Mouse (Mus musculus) liver, embryonic 16.5 days (tissue): Measurements from ENCODE around the gene Epha4. TPM values are rescaled to one million over a fixed set of nuclear protein-coding genes. Genes with fewer than 3 reads are reported as not detected.

Source experiments
- ATAC-seq: fragments of 200-750 bp; cut with Nextera tagmentation; 2 replicates; pipeline ENCODE4 v1.8.0; 2017; ENCODE audit warnings: low read depth, mild to moderate bottlenecking, moderate number of reproducible peaks, moderate library complexity
- H3K27ac ChIP-seq: fragments of 300-500 bp; sonication (generic); 2 replicates; pipeline ENCODE4 v1.5.1; 2014; ENCODE audit warnings: mild to moderate bottlenecking, low read length
- H3K27me3 ChIP-seq: fragments of 300-500 bp; sonication (generic); 2 replicates; pipeline ENCODE4 v1.6.1; 2014; ENCODE audit warnings: low read depth, low read length, mixed read lengths; ENCODE audit not compliant: control insufficient read depth, insufficient read depth
- H3K36me3 ChIP-seq: fragments of 300-500 bp; sonication (generic); 2 replicates; pipeline ENCODE4 v1.6.1; 2014; ENCODE audit warnings: mild to moderate bottlenecking; ENCODE audit not compliant: control insufficient read depth, insufficient read depth
- H3K4me1 ChIP-seq: fragments of 300-500 bp; sonication (generic); 2 replicates; pipeline ENCODE4 v1.6.1; 2014; ENCODE audit warnings: low read depth, low read length, mixed read lengths; ENCODE audit not compliant: control insufficient read depth
- H3K4me2 ChIP-seq: fragments of 300-500 bp; sonication (generic); 2 replicates; pipeline ENCODE4 v1.6.1; 2014; ENCODE audit warnings: low read depth, low read length, mixed read lengths
- H3K4me3 ChIP-seq: fragments of 300-500 bp; sonication (generic); 2 replicates; pipeline ENCODE4 v1.5.1; 2014; ENCODE audit warnings: low read depth, mild to moderate bottlenecking, low read length
- H3K9ac ChIP-seq: fragments of 300-500 bp; sonication (generic); 2 replicates; pipeline ENCODE4 v1.6.1; 2014; ENCODE audit warnings: low read depth, low read length
- H3K9me3 ChIP-seq: fragments of 300-500 bp; sonication (generic); replicated peaks from 2 replicates; pipeline ENCODE4 v1.6.1; 2016; ENCODE audit warnings: low read length; ENCODE audit not compliant: control insufficient read depth
- WGBS: fragments of 180-500 bp; shearing (Covaris S2); extraction: QIAGEN DNeasy Blood & Tissue Kit; methylation state at CpG from one replicate; pipeline ENCODE4 v1.1.7; 2014; ENCODE audit not compliant: insufficient replicate concordance; 5-methylcytosine and 5-hydroxymethylcytosine counted together
- polyA plus RNA-seq: library from polyadenylated mRNA; unstranded; fragments of >200 nt; fragmentation: Nextera tagmentation; extraction: Ambion mirVana; gene quantifications from 2 replicates; pipeline ENCODE4 v1.2.1, GENCODE M21; 2015

The Epha4 gene
- polyA plus RNA-seq, 1 experiment from 2014 or later, result 0.30 TPM

GRCm38 (mm10) chr1:77447061-77447614 is 67.8 kb downstream of the Epha4 start:
- no peaks in the 10 kb centered on the region for H3K27me3 ChIP-seq
- H3K9me3 ChIP-seq, result no peaks in the 10 kb centered on the region
- H3K4me2 ChIP-seq, result no peak overlapping the region
- no peak overlapping the region for H3K9ac ChIP-seq
- H3K27ac ChIP-seq, result no peak overlapping the region
- no peaks in the 10 kb centered on the region for H3K36me3 ChIP-seq
- no peak for ATAC-seq
- no peak overlapping the region for H3K4me3 ChIP-seq
- H3K4me1 ChIP-seq, result no peaks in the 10 kb centered on the region
- WGBS, result 65% methylated on average over 1 of the region's 1 CpGs

GRCm38 (mm10) chr1:77446438-77446837 is 68.5 kb downstream of the Epha4 start:
- no peak overlapping the region for H3K4me2 ChIP-seq
- H3K9ac ChIP-seq, result no peak overlapping the region
- WGBS, result 69% methylated on average over 12 of the region's 12 CpGs
- no peaks in the 10 kb centered on the region for H3K36me3 ChIP-seq
- no peaks in the 10 kb centered on the region for H3K9me3 ChIP-seq
- ATAC-seq, result no peak
- no peak overlapping the region for H3K4me3 ChIP-seq
- no peak overlapping the region for H3K27ac ChIP-seq
- H3K27me3 ChIP-seq, result no peaks in the 10 kb centered on the region
- H3K4me1 ChIP-seq, result no peaks in the 10 kb centered on the region

GRCm38 (mm10) chr1:77444648-77445047 is 70.2 kb downstream of the Epha4 start:
- no peak overlapping the region for H3K4me3 ChIP-seq
- no peak for ATAC-seq
- no peak overlapping the region for H3K9ac ChIP-seq
- no peaks in the 10 kb centered on the region for H3K4me1 ChIP-seq
- H3K9me3 ChIP-seq, result no peaks in the 10 kb centered on the region
- H3K4me2 ChIP-seq, result no peak overlapping the region
- WGBS, result 72% methylated on average over 9 of the region's 9 CpGs
- no peak overlapping the region for H3K27ac ChIP-seq
- no peaks in the 10 kb centered on the region for H3K27me3 ChIP-seq
- no peaks in the 10 kb centered on the region for H3K36me3 ChIP-seq

- H3K9me3 ChIP-seq, result no peaks in the 10 kb centered on the region
- no peaks in the 10 kb centered on the region for H3K36me3 ChIP-seq
- ATAC-seq, result no peak
These were observed 72.9 kb downstream of the Epha4 start for GRCm38 (mm10) chr1:77441987-77442386.

GRCm38 (mm10) chr1:77441401-77441800 is 73.5 kb downstream of the Epha4 start:
- no peak for ATAC-seq
- Histone ChIP-seq H3K4me1 (no peaks in the 10 kb centered on the region), H3K9ac (no peak overlapping the region), H3K36me3 (no peaks in the 10 kb centered on the region), H3K27ac (no peak overlapping the region), H3K9me3 (no peaks in the 10 kb centered on the region), H3K4me3 (no peak overlapping the region), H3K4me2 (no peak overlapping the region), H3K27me3 (no peaks in the 10 kb centered on the region)
- WGBS, result 35% methylated on average over 4 of the region's 4 CpGs

More at GRCm38 (mm10) chr1:77441987-77442386, 72.9 kb downstream of the Epha4 start:
- 8% methylated on average over 4 of the region's 4 CpGs for WGBS
- no peak overlapping the region for H3K27ac ChIP-seq
- no peaks in the 10 kb centered on the region for H3K27me3 ChIP-seq
- H3K4me2 ChIP-seq, result no peak overlapping the region
- H3K4me3 ChIP-seq, result no peak overlapping the region
- no peaks in the 10 kb centered on the region for H3K4me1 ChIP-seq
- H3K9ac ChIP-seq, result no peak overlapping the region

GRCm38 (mm10) chr1:77440512-77440911 is 74.4 kb downstream of the Epha4 start:
- H3K36me3 ChIP-seq, result no peaks in the 10 kb centered on the region
- no peak overlapping the region for H3K9ac ChIP-seq
- H3K27ac ChIP-seq, result no peak overlapping the region
- ATAC-seq, result no peak
- H3K4me1 ChIP-seq, result no peaks in the 10 kb centered on the region
- 55% methylated on average over 10 of the region's 10 CpGs for WGBS
- H3K27me3 ChIP-seq, result no peaks in the 10 kb centered on the region
- H3K9me3 ChIP-seq, result no peaks in the 10 kb centered on the region
- no peak overlapping the region for H3K4me2 ChIP-seq
- H3K4me3 ChIP-seq, result no peak overlapping the region

- H3K27me3 ChIP-seq, result no peaks in the 10 kb centered on the region
- WGBS, result 60% methylated on average over 3 of the region's 3 CpGs
- H3K27ac ChIP-seq, result no peak overlapping the region
- H3K36me3 ChIP-seq, result no peaks in the 10 kb centered on the region
- H3K9me3 ChIP-seq, result no peaks in the 10 kb centered on the region
- ATAC-seq, result no peak
- H3K4me3 ChIP-seq, result no peak overlapping the region
- no peaks in the 10 kb centered on the region for H3K4me1 ChIP-seq
- no peak overlapping the region for H3K4me2 ChIP-seq
- H3K9ac ChIP-seq, result no peak overlapping the region
These were observed 75.4 kb downstream of the Epha4 start for GRCm38 (mm10) chr1:77439383-77440074.

GRCm38 (mm10) chr1:77438639-77439038 is 76.2 kb downstream of the Epha4 start:
- Histone ChIP-seq H3K27me3 (no peaks in the 10 kb centered on the region), H3K4me3 (no peak overlapping the region), H3K4me2 (no peak overlapping the region), H3K9me3 (no peaks in the 10 kb centered on the region), H3K4me1 (no peaks in the 10 kb centered on the region), H3K27ac (no peak overlapping the region), H3K36me3 (no peaks in the 10 kb centered on the region), H3K9ac (no peak overlapping the region)
- ATAC-seq, result no peak
- 30% methylated on average over 4 of the region's 4 CpGs for WGBS

- Histone ChIP-seq H3K9me3 (no peaks in the 10 kb centered on the region), H3K36me3 (no peaks in the 10 kb centered on the region), H3K4me1 (no peaks in the 10 kb centered on the region), H3K4me2 (no peak overlapping the region), H3K4me3 (no peak overlapping the region), H3K27me3 (no peaks in the 10 kb centered on the region), H3K9ac (no peak overlapping the region), H3K27ac (no peak overlapping the region)
- no peak for ATAC-seq
- 66% methylated on average over 10 of the region's 10 CpGs for WGBS
These were observed 76.8 kb downstream of the Epha4 start for GRCm38 (mm10) chr1:77437881-77438610.
